Mouse (Mus musculus) right cerebral cortex, postnatal 14 days (tissue): ENCODE measurements at regions not wholly inside any gene's neighbourhood (a gene's known extent, or its start where the extent isn't known, plus 50 kb on each side); places are given as distances from the start of the nearest gene placed in this dataset.

ENCODE experiments used
- DNase-seq: peaks from one replicate; pipeline ENCODE4 v3.0.0; 2022

- no peak for DNase-seq
Measured at GRCm38 (mm10) chr14:87348825-87349224, 67.6 kb upstream of the Tdrd3 start.

- no peak for DNase-seq
Measured at GRCm38 (mm10) chr14:87365793-87366192, 50.6 kb upstream of the Tdrd3 start.
